Comparison of ENCODE assay signal across 11 mouse cellular contexts in genomic region chr13:92423711-92424110, GRCm38 (mm10). TPM values are rescaled to one million over a fixed set of nuclear protein-coding genes. Genes with fewer than 3 reads are reported as not detected.
"Had no signal": no experiment of that assay in that cellular context is flagged by ENCODE, and none has a peak within 500 bp of the region (broad histone marks: within the 10 kb centered on the region; RNA-seq: fewer than 3 reads in every experiment).

No protein-coding gene starts in this region.

- DNase-seq: liver, postnatal 0 days; lung, adult 2 months; lung, postnatal 14 days; lung, postnatal 36 days; right cerebral cortex, postnatal 25 days; thymus, adult 18-20 months; thymus, postnatal 14 days; thymus, postnatal 36 days had no signal

RNA-seq across cellular contexts. Expression of gene Ankrd34b, which starts 2.0 kb away (rescaled TPM):
- total RNA-seq: megakaryocyte progenitor cell, adult 5-6 weeks; monocyte, adult 5-6 weeks; neutrophil, adult 5-6 weeks had no signal
